Mouse (Mus musculus): ENCODE measurements around the gene Hmcn2. TPM values are rescaled to one million over a fixed set of nuclear protein-coding genes. Genes with fewer than 3 reads are reported as not detected.

Gene Hmcn2
- total RNA-seq, 2 experiments from 2014 or later: 0.30 to 0.73 TPM

GRCm38 (mm10) chr2:31508851-31509250, 194.6 kb downstream of the Hmcn2 start:
- no peak for DNase-seq (ENCODE audit: low spot score in 2 of 2)

Other genes starting within 250 kb of the Hmcn2 start
- gene Fnbp1, start 172.4 kb upstream of the Hmcn2 start, total RNA-seq (2021): 100 to 1,000 TPM in 1 of 2 experiments, 10 to 100 TPM in 1; 97.8 to 101 TPM
- 10 to 100 TPM; 42.9 to 45.1 TPM for gene Gpr107, start 162.1 kb upstream of the Hmcn2 start, total RNA-seq (2021)
- 100 to 1,000 TPM; 236 to 243 TPM for gene Ncs1, start 68.6 kb upstream of the Hmcn2 start, total RNA-seq (2021)
- 10 to 100 TPM; 44.0 to 49.5 TPM for gene Ass1, start 155.8 kb downstream of the Hmcn2 start, total RNA-seq (2021)

Measured in left cerebral cortex, adult 18-20 months (tissue).